Mouse (Mus musculus): ENCODE results near the gene Foxb2.

GRCm38 (mm10) chr19:16875631-16876457 is 2.2 kb upstream of the Foxb2 start:
- TF ChIP-seq POLR2A (IDR thresholded peaks at IDR 0.05; ENCODE audit: low read depth, low read length) (no peak), CTCF (conservative IDR thresholded peaks at IDR 0.05; ENCODE audit: insufficient read depth, insufficient read length, low read depth, low read length) (no peak)
